Mouse (Mus musculus): ENCODE measurements around the gene Nfkbil1. TPM values are rescaled to one million over a fixed set of nuclear protein-coding genes. Genes with fewer than 3 reads are reported as not detected.
"Not testable (repeated sequence)": the region's sequence is repeated elsewhere in the genome, so short reads cannot be mapped to it uniquely, and the experiment has no call there.

Gene Nfkbil1
- total RNA-seq, 2 experiments from 2014 or later: 5.6 to 6.8 TPM

DNA sequence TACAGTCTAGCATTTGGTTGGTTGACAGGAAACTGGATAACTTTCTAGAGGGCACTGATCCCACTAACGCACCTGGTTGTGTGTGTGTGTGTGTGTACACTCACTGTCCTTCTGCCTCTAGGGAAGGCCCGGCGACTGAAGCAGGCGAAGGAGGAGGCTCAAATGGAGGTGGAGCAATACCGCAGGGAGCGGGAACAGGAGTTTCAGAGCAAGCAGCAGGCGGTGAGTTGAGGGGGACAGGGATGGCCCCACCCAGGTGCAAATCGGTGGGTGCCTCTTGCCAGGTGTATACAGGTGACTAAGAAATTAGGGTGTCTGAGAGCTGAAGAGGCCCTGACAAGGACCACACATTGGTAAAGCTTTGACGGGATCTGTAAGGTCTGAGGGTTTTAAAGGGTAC, 1.4 kb upstream of the Nfkbil1 start:
- DNase-seq: no peak

GRCm38 (mm10) chr17:35236390-35236746, 776 bp upstream of the Nfkbil1 start:
- DNase-seq: peak; percentile 89

DNA sequence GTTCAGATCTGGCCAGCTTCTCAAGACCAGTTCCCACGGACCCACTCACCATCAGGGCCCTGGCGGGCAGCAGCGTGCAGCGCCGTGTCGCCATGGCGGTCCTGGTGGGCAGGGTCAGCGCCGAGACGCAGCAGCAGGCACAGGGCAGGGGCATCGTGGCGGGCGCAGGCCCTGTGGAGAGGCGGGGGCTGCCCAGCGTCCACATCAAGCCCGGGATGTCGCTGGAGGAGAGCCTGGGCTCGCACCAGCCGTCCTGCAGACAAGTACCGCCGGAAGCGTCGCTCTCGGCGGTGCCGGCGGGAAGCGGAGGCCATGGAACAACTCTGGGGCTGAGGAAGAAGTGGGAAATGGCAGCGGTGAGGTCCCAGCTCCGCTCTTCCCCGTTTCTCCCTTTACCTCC, 689 bp downstream of the Nfkbil1 start:
- DNase-seq: no peak

DNA sequence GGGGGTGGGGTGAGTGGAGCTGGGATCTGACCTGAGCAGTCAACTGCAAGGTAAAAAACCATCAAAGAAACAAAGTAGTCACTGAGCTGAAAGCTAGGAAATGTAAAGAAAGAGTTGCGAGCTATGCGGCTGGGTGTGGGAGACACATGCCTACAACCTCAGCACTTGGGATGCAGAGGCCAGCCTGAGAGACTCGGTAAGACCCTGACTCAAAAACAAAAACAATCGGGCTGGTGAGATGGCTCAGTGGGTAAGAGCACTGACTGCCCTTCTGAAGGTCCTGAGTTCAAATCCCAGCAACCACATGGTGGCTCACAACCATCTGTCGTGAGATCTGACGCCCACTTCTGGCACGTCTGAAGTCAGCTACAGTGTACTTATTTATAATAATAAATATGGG, 1.5 kb downstream of the Nfkbil1 start:
- not testable (repeated sequence) for DNase-seq

DNA sequence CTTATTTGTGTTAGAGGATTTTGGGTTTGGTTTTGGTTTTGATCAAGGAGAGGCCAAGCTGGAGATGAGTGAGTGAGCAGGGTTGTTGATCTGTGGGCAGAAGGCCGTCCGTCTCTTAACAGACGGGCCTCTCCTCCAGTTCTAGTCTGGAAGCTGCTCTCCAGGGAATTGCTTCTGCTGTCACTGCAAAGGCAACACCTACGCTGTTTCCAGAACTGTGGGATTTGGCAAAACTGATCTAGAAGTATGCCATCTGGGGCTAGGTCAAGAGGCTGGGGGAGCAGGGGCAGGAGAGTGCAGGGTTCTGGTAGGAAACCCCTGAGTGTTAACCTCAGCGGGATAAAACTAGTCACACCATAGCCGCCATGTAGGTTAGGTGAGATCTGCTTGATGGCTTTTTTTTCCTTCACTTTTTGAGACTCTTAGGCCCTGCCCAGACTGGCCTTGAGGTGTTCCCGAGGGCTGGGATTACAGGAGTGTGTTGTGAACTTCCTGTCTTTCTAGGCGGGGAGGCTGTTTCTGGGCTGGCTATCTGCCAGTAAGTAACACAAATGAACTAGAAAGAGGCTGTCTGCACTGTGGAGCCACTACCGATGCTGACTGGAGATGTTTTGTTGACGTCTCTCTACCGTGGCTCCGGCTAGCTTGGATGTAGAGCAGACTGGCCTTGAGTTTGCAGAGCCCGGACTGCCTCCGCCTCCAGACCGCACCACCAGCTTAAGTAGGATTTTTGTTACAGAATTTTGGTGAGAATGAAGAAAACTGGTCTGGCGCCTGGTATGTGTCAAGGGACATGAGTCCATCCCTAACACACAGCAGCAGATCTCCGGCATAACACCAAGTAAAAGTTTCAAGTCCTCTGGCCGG, 2.2 kb downstream of the Nfkbil1 start, which contains the start of gene Atp6v1g2:
TSS of gene Atp6v1g2 (plus strand) at position 547 of the 867 bp plus-strand sequence.
- no peak for DNase-seq

- no peak for DNase-seq
Observed at GRCm38 (mm10) chr17:35232659-35233058, 2.9 kb downstream of the Nfkbil1 start.

DNA sequence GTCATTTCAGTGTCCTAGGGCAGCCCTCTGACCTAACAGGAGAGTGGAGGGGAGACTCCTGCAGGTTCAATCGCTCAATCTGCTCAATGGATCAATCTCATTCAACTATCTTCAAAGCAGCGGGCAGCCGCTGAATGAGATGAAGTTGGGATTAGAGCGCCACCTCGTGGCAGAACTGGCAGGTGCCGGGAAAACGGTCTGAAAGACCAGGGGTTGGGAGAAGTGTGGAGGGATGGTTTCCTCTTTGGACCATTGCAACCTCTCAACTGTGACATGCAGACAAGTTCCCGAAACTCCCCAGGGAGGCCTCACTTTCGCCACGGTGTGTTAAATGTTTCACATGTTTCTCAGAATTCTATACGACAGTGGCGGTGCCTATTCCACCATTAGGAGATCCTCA, 3.5 kb downstream of the Nfkbil1 start:
- peak; percentile 65 for DNase-seq

DNA sequence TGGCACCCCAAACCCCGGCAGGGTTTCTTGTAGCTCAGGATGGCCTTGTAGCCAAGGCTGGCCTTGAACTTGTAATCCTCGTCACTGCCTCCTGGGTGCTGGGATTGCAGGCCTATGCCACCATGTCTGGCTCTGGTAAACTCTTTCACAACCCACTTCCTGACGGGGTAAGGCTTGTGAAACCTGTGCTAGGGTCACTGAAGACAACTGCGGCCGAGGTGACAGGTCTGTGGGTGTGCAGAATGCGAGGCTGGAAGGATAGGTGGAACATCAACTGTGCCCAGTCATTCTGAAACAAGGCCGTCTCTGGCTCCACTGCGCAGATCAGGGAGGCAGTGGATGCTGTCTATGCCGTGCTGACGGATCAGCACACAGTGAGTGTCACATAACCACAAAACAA, 4.6 kb downstream of the Nfkbil1 start:
- no peak for DNase-seq

DNA sequence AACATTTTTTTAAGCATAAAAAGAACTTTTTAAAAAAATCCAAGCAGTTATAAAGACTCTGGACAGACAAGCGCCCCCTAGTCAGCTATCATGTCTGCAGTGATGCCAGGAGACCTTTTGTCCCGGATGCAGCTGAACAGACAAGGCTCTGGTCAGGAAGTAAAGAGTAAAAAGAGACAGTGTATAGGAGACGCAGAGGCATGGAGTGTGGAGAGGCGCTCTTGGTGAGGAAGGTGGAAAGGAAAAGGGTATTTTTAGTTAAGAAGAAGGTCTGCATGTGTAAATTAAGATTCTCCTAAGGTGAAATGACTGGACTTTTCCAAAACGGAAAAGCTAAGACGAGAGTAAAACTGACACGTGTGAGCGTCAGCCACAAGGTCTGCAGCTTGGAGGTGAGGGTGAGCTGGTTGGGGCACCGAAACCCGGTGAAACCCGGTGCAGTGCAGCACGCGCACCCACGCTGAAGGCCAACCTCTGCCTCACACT, 9.0 kb downstream of the Nfkbil1 start:
- DNase-seq: no peak

DNA sequence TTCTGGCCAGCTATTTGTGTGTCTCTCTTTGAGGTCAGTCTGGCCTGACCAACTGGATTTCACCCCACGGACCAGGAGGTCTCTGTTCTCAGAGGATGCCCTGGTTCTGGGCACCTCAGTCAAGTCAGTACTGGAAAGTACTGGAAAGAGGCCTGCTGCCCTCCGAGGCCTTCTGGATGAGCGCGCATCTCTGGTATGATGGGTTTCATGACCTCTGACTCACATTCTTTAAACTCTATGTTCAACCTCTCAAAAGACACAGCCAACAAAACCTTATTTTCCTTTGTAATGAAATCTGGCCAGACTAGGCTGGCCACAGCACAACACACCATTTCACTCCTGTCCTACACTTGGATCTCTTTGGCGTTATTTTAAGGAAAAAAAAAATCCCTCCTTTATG, 10.1 kb downstream of the Nfkbil1 start:
- DNase-seq: no peak

DNA sequence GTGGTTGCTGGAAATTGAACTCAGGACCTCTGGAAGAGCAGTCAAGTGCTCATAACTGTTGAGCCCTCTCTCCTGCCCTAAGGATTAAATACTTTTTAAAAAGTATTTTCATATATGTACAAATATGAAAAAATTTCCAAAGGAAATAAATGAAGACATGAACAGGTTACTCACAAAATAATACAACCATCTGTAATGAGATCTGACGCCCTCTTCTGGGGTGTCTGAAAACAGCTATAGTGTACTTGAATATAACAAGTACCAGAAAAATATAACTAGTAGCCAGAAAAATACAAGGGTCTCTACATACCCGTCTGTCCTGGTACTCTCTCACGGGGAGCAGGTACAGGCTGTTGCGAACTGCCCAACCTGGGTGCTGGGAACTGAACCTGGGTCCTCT, 11.0 kb downstream of the Nfkbil1 start:
- DNase-seq: no peak

- no peak for DNase-seq
Observed at GRCm38 (mm10) chr17:35222299-35222698, 13.3 kb downstream of the Nfkbil1 start.

DNA sequence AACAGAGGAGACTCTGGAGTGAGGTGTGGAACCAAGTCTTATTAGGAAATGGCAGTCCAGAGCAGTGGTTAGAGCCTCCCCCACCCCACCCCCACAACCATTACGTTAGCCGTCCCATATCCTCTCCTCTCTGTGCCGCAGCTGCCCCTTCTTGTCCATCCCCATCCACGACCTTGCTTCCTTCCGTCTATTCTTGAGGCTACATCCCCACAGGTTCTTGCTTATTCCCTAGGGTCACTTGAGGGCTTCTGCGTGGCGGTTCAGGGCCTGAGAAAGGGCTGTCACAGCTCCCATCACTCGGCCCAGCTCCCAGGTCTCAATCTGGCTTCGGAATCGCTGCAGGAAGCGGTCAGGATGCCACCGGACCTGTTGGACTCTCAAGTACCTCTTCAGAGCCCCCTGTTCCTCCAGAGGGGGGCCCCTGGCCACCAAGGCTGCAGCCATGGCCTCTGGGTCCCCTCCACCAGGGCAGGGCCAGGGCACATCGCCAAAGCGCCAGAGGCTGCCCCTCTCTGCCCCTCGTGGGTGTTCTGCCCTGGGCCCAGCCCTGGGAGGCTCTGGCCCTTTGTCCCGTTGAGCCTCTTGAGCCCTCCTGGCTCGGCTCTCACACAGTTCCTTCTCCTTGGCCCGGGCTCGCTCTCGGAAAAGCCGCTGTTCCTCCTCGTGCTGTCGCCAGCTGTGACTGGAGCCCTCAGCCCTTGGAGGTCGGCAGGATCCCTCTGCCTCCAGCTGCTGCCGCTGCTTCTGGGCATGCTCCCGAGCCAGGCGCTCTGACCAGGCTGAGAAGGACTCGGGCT, 15.2 kb downstream of the Nfkbil1 start, which contains the start of gene Gm16181:
TSS of gene Gm16181 (plus strand) at position 679 of the 797 bp plus-strand sequence.
- DNase-seq: peak; percentile 56

DNA sequence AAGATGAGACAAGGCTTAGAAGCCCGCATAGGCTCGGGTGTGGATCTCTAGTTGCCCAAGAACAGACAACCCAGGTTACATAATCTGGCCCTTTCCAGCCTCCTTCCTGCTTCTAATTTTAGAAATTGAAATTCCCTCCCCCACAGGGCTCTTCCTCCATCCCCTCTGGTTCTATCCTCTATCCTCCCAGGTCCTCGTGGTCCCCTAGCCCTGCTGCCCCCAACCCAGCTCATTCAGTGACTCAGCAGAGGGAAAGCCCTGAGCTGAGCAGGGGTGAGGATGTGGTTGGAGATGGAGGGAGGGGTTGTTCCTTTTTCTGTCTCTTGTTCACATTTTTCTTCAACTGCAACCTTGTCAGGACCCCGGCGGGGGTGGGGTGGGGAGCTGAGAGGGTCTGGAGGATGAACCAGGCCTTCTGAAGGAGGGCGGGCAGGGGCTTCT, 16.0 kb downstream of the Nfkbil1 start:
- no peak for DNase-seq

DNA sequence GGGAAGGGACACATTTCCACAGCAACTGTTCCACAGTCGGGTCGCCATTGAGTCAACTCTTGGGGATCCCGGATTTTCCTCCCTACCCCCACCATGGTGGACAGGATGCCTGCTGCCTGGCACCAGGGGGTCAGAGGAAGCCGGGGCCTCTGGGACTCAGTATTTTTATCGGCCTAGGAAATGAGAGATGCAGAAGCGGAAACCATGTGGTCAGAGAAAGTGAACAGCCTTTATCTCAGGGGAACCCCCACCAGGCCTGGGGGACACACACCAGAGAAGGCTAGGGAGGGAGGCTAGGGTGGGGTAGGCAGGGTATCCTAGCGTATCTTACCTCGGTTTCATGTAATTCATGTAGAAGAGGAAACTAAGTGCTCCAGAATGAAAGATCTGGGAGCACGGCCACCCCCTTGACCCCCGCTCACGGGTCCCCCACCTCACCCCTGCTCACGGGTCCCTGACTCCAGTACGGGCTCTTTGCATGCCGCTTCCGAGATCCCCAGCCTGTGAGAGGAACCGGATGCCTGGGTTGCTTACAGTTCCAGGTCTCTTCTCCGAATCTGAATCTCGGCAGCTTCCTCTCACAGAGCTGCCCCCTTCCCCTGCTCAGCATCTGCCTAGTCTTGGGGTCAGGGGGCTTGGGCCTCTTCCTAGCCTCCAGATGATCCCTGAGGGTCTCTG, 16.9 kb downstream of the Nfkbil1 start:
- no peak for DNase-seq

DNA sequence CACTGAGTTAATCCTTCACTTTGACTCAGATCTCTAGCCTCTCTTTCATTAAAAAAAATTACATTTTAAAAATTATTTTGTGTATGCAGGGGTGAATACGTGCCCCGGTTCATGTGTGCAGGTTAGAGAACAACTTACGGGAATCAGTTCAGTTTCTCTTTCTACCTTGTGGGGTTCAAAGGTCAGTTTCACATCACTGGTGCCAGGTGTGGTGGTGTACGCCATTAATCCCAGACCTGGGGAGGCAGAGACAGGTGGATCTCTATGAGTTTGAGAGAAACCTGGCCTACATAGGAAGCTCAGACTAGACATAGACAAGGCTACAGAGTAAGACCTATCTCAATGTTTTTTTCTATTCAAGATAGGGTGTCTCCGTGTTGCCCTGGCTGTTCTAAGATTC, 22.5 kb downstream of the Nfkbil1 start:
- no peak for DNase-seq

GRCm38 (mm10) chr17:35210593-35210992, 25.0 kb downstream of the Nfkbil1 start:
- DNase-seq: no peak

DNA sequence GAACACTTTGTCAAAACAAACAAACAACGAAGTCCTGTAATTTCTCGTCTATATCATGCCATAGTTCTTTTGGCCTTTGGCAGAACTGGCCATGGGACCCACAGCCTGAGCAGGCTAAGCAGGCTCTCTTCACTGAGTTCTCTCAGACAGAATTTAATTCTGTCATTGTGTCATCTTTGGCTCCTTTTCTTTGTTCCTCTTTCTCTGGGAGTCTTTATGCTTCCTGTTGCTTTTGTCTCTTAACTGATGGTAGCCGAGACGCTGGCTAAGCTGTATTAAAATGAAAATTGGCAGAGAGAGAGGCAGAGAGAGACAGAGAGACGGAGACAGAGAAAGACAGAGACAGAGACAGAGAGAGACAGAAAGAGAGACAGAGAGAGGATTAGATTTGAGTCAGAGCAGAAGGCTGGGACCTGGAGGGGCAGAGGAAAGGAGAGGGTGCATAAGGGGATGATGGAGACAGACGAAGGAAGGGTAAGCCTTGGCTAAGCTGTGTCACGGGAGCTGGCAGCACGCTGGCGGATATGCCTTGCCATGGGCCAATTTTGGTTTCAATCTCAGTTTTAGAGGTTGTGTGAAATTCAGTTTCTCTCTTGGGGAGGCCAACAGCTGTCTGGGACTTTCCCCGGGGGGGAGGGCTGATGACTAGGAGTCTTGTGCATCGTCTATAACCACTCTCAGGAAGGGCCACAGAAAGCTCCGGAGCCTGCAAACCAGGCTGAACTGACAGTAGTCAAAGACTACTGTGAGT, 25.6 kb downstream of the Nfkbil1 start:
- no peak for DNase-seq

GRCm38 (mm10) chr17:35205380-35205769, 30.2 kb downstream of the Nfkbil1 start:
- no peak for DNase-seq

GRCm38 (mm10) chr17:35204494-35205379, 30.9 kb downstream of the Nfkbil1 start, which contains the start of gene Lta:
Lta (minus strand) TSS chr17:35205351.
- DNase-seq: no peak

DNA sequence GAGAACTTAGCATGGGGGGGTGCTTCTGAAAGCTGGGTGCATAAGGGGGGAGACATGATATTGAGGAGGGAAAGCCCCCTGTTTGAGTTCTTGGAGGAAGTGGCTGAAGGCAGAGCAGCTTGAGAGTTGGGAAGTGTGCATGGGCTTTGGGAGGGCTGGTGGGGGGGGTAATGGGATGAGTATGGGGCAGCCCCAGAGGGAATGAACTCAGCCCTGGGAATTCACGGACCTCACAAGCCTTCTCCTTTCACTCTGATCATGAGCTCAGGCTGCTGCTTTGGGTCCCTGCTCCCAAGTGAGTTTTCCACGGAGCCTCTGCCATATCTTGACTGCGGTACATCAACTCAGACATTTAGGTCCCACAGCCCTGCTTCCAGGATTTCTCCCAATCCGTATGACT, 33.1 kb downstream of the Nfkbil1 start:
- no peak for DNase-seq

Measured in gastrocnemius, postnatal 25 days (tissue).